Mouse (Mus musculus): ENCODE results near the gene Gm5426. TPM values are rescaled to one million over a fixed set of nuclear protein-coding genes. Genes with fewer than 3 reads are reported as not detected.

Gm5426 gene
- polyA plus RNA-seq, 2 experiments, result not detected

- Histone ChIP-seq H3K4me3 (ENCODE audit: insufficient read depth in 1 of 2, low read depth in 2 of 2, low read length in 2 of 2) (no peak overlapping the region), H3K4me2 (ENCODE audit: low read depth) (no peak overlapping the region), H3K27me3 (ENCODE audit: control insufficient read depth, insufficient read depth, low read length) (no peaks in the 10 kb centered on the region), H3K27ac (no peak overlapping the region), H3K9me3 (ENCODE audit: control insufficient read depth, low read length) (no peaks in the 10 kb centered on the region), H3K36me3 (replicated peaks; ENCODE audit: control insufficient read depth, insufficient read depth, low read depth) (no peaks in the 10 kb centered on the region), H3K9ac (replicated peaks) (no peak overlapping the region), H3K4me1 (replicated peaks; ENCODE audit: control insufficient read depth in 2 of 2, insufficient read depth in 2 of 2, low read length in 1 of 2) (no peaks in the 10 kb centered on the region)
- no peak for DNase-seq (ENCODE audit: low read depth in 3 of 3, low spot score in 3 of 3)
- 59% methylated on average over 10 of the region's 10 CpGs for WGBS (ENCODE audit: insufficient replicate concordance)
- no peak for ATAC-seq (ENCODE audit: insufficient read depth)
- no peak for TF ChIP-seq CTCF (IDR thresholded peaks at IDR 0.05; ENCODE audit: low read depth)
- no peak for TF ChIP-seq EP300 (IDR thresholded peaks at IDR 0.05; ENCODE audit: low read depth)
Observed at GRCm38 (mm10) chr10:96148250-96148699, 11.9 kb downstream of the Gm5426 start.

GRCm38 (mm10) chr10:96150401-96151116 lies 14.2 kb downstream of the Gm5426 start:
- ATAC-seq (ENCODE audit: insufficient read depth) (no peak), DNase-seq (ENCODE audit: low read depth in 3 of 3, low spot score in 3 of 3) (no peak)
- H3K4me2 ChIP-seq (ENCODE audit: low read depth), result no peak overlapping the region
- H3K27me3 ChIP-seq (ENCODE audit: control insufficient read depth, insufficient read depth, low read length), result no peaks in the 10 kb centered on the region
- no peaks in the 10 kb centered on the region for H3K9me3 ChIP-seq (ENCODE audit: control insufficient read depth, low read length)
- H3K4me3 ChIP-seq (ENCODE audit: insufficient read depth in 1 of 2, low read depth in 2 of 2, low read length in 2 of 2), result no peak overlapping the region
- H3K9ac ChIP-seq (replicated peaks), result no peak overlapping the region
- H3K36me3 ChIP-seq (replicated peaks; ENCODE audit: control insufficient read depth, insufficient read depth, low read depth), result no peaks in the 10 kb centered on the region
- H3K27ac ChIP-seq, result no peak overlapping the region
- 30% methylated on average over 12 of the region's 12 CpGs for WGBS (ENCODE audit: insufficient replicate concordance)
- no peaks in the 10 kb centered on the region for H3K4me1 ChIP-seq (replicated peaks; ENCODE audit: control insufficient read depth in 2 of 2, insufficient read depth in 2 of 2, low read length in 1 of 2)
- TF ChIP-seq CTCF (IDR thresholded peaks at IDR 0.05; ENCODE audit: low read depth), result no peak
- TF ChIP-seq EP300 (IDR thresholded peaks at IDR 0.05; ENCODE audit: low read depth), result no peak

GRCm38 (mm10) chr10:96153315-96153714 lies 16.9 kb downstream of the Gm5426 start:
- Histone ChIP-seq H3K36me3 (replicated peaks; ENCODE audit: control insufficient read depth, insufficient read depth, low read depth) (no peaks in the 10 kb centered on the region), H3K4me1 (replicated peaks; ENCODE audit: control insufficient read depth in 2 of 2, insufficient read depth in 2 of 2, low read length in 1 of 2) (no peaks in the 10 kb centered on the region), H3K27me3 (ENCODE audit: control insufficient read depth, insufficient read depth, low read length) (no peaks in the 10 kb centered on the region), H3K4me2 (ENCODE audit: low read depth) (no peak overlapping the region), H3K4me3 (ENCODE audit: insufficient read depth in 1 of 2, low read depth in 2 of 2, low read length in 2 of 2) (no peak overlapping the region), H3K9ac (replicated peaks) (no peak overlapping the region), H3K27ac (no peak overlapping the region), H3K9me3 (ENCODE audit: control insufficient read depth, low read length) (no peaks in the 10 kb centered on the region)
- DNase-seq (ENCODE audit: low read depth in 3 of 3, low spot score in 3 of 3) (no peak), ATAC-seq (ENCODE audit: insufficient read depth) (no peak)
- TF ChIP-seq EP300 (IDR thresholded peaks at IDR 0.05; ENCODE audit: low read depth) (no peak), CTCF (IDR thresholded peaks at IDR 0.05; ENCODE audit: low read depth) (no peak)
- 48% methylated on average over 5 of the region's 5 CpGs for WGBS (ENCODE audit: insufficient replicate concordance)

GRCm38 (mm10) chr10:96162975-96163706 lies 26.7 kb downstream of the Gm5426 start:
- H3K27me3 ChIP-seq (ENCODE audit: control insufficient read depth, insufficient read depth, low read length), result no peaks in the 10 kb centered on the region
- no peak overlapping the region for H3K27ac ChIP-seq
- H3K4me1 ChIP-seq (replicated peaks; ENCODE audit: control insufficient read depth in 2 of 2, insufficient read depth in 2 of 2, low read length in 1 of 2), result no peaks in the 10 kb centered on the region
- no peak for ATAC-seq (ENCODE audit: insufficient read depth)
- H3K36me3 ChIP-seq (replicated peaks; ENCODE audit: control insufficient read depth, insufficient read depth, low read depth), result no peaks in the 10 kb centered on the region
- WGBS (ENCODE audit: insufficient replicate concordance), result 69% methylated on average over 7 of the region's 7 CpGs
- no peaks in the 10 kb centered on the region for H3K9me3 ChIP-seq (ENCODE audit: control insufficient read depth, low read length)
- TF ChIP-seq CTCF (IDR thresholded peaks at IDR 0.05; ENCODE audit: low read depth) (no peak), EP300 (IDR thresholded peaks at IDR 0.05; ENCODE audit: low read depth) (no peak)
- no peak overlapping the region for H3K4me2 ChIP-seq (ENCODE audit: low read depth)
- no peak for DNase-seq (ENCODE audit: low read depth in 3 of 3, low spot score in 3 of 3)
- no peak overlapping the region for H3K9ac ChIP-seq (replicated peaks)
- H3K4me3 ChIP-seq (ENCODE audit: insufficient read depth in 1 of 2, low read depth in 2 of 2, low read length in 2 of 2), result no peak overlapping the region

DNA sequence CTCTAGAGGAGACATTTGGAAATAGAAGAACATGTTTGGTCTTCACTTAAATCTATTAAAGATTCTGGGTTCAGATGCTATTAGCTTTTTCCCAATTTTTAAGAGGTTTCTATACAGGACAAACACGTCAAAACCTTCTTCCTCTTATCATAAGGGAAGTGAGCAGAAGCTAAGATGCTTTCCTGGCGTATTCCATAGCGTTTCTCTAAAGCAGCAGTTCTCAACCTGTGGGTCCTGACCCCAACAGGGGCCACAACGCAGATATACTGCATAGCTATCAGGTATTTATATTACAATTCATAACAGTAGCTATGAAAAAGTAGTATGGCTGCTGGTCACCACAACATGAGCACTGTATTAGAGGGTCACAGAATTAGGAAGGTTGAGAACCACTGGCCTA lies 27.4 kb downstream of the Gm5426 start:
- Histone ChIP-seq H3K27me3 (ENCODE audit: control insufficient read depth, insufficient read depth, low read length) (no peaks in the 10 kb centered on the region), H3K4me2 (ENCODE audit: low read depth) (no peak overlapping the region), H3K4me3 (ENCODE audit: insufficient read depth in 1 of 2, low read depth in 2 of 2, low read length in 2 of 2) (no peak overlapping the region), H3K36me3 (replicated peaks; ENCODE audit: control insufficient read depth, insufficient read depth, low read depth) (no peaks in the 10 kb centered on the region), H3K9ac (replicated peaks) (no peak overlapping the region), H3K9me3 (ENCODE audit: control insufficient read depth, low read length) (no peaks in the 10 kb centered on the region), H3K4me1 (replicated peaks; ENCODE audit: control insufficient read depth in 2 of 2, insufficient read depth in 2 of 2, low read length in 1 of 2) (no peaks in the 10 kb centered on the region), H3K27ac (no peak overlapping the region)
- WGBS (ENCODE audit: insufficient replicate concordance), result 64% methylated on average over 4 of the region's 4 CpGs
- ATAC-seq (ENCODE audit: insufficient read depth) (no peak), DNase-seq (ENCODE audit: low read depth in 3 of 3, low spot score in 3 of 3) (no peak)
- no peak for TF ChIP-seq EP300 (IDR thresholded peaks at IDR 0.05; ENCODE audit: low read depth)
- TF ChIP-seq CTCF (IDR thresholded peaks at IDR 0.05; ENCODE audit: low read depth), result no peak

Measured in liver, embryonic 14.5 days (tissue).